Mouse (Mus musculus) ES-CJ7 (cell line): ENCODE measurements around the gene Ubap2l.

Experiments
- DNase-seq: peaks from one replicate; pipeline ENCODE4 v3.0.0; 2011; ENCODE audit warnings: low read depth, low spot score

Gene Ubap2l

GRCm38 (mm10) chr3:90067851-90068250 lies 15.4 kb upstream of the Ubap2l start:
- DNase-seq = no peak

- DNase-seq = peak; percentile 61
These were observed 13.1 kb upstream of the Ubap2l start for GRCm38 (mm10) chr3:90065553-90065952.

DNA sequence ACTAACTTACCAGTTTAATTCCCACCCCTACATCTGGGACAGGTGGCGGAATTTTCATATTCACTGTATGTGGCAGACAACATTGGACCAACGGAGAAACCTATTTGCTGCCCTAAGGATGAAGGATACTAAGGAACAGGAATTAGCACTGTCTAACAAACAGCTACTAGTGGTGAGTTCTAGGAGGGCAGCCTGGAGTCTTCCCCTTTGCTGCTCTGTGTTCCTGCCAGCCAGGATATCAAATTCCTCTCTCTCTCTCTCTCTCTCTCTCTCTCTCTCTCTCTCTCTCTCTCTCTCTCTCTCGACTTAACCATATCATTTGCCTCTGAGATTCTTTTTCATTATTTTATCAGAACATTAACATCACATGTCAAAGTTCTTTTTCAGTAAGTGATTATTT lies 12.0 kb upstream of the Ubap2l start:
- DNase-seq = no peak

GRCm38 (mm10) chr3:90062539-90062938 lies 10.1 kb upstream of the Ubap2l start:
- DNase-seq = no peak

DNA sequence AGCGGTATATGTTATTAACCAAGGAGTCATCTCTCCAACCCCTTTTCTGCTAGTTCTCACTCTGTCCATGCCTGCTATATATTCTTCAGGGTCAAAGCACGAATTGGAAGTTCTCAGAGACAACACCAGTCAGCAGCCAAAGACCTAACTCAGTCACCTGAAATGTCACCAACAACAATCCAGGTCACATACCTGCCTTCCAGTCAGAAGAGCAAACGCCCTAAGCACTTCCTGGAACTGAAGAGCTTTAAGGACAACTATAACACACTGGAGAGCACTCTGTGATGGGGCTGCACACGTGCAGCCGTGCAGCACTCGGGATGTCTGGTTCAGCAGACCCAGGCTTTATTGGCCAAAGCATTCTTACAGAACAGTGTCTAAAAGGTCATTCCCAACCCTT lies 9.1 kb upstream of the Ubap2l start:
- no peak for DNase-seq

GRCm38 (mm10) chr3:90051441-90052350 lies 732 bp downstream of the Ubap2l start, which contains the start of gene 4933434E20Rik:
4933434E20Rik (plus strand) TSS chr3:90051636.
- DNase-seq = peak; percentile 51

GRCm38 (mm10) chr3:90049691-90050090 lies 2.7 kb downstream of the Ubap2l start:
- DNase-seq = no peak

DNA sequence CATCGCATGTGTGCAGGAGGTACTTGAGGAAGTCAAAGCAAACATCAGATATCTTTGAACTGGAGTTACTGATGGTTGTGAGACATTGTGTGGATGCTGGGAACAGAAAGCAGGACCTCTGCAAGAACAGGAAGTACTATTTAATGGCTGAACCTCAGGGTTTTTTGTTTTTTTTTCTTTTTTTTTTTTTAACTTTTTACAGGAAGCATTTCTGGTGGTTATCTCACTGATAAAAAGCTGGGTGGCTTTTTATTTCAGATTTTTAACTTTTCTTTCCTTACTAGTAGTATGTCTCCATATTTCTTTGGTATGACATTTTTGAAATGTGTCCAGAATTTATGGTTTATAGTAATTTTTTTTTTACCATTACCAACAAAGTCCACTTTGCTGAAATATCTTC lies 16.2 kb downstream of the Ubap2l start:
- no peak for DNase-seq

GRCm38 (mm10) chr3:90034653-90035052 lies 17.8 kb downstream of the Ubap2l start:
- no peak for DNase-seq

DNA sequence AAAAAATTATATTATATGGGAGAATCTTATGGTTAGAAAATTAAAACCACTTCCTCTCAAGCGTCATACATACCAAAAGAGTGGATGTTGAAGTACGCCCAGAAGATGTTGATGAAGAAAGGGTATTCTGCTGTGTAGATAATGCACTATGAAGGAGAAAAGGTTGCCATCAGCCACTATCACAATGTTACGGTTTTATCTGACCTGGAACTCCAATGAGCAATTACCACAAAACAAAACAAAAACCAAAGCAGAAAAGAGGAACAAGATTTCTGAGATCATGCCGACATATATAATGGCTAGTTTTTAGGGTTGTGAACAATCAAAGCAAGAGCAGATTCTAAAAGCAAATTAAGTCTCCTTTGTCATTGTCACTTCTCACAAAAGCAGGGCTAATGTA lies 35.8 kb downstream of the Ubap2l start:
- DNase-seq = no peak

- DNase-seq = no peak
These were observed 42.1 kb downstream of the Ubap2l start for GRCm38 (mm10) chr3:90010291-90010690.

DNA sequence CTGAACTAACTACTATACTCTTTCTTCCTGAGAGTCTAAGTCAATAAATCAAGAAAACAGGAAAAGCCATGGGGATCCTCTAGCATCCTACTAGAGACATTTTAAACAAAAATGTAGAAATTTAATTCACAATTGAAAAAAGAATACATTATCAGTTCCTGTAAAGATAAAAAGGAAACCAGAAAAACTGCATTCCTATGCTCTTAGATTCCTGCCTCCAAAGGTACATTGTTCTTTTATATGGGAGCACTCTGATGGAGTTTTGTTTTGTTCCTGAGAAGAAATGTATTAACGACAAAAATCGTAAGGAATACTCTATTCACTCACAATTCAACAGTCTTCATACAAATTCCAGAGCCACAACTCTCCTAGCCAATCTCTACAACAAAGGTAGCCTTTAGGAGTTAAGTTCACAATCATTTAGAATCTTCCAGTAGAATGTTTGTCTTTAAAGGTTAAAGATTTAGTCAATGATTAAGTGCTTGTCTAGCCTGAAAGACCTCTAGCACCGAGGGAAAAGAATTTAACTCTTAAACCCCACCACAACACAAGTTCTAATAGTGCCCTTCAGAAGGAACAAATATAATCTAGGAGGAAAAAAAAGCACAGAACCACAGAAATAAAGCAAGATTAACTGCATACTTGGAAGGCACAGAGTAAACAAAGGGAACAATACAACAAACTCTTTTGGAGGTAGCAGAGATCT lies 48.2 kb downstream of the Ubap2l start:
- no peak for DNase-seq

- no peak for DNase-seq
These were observed 52.6 kb downstream of the Ubap2l start for GRCm38 (mm10) chr3:89999830-90000229.

- no peak for DNase-seq
These were observed 53.3 kb downstream of the Ubap2l start for GRCm38 (mm10) chr3:89999090-89999489.

DNA sequence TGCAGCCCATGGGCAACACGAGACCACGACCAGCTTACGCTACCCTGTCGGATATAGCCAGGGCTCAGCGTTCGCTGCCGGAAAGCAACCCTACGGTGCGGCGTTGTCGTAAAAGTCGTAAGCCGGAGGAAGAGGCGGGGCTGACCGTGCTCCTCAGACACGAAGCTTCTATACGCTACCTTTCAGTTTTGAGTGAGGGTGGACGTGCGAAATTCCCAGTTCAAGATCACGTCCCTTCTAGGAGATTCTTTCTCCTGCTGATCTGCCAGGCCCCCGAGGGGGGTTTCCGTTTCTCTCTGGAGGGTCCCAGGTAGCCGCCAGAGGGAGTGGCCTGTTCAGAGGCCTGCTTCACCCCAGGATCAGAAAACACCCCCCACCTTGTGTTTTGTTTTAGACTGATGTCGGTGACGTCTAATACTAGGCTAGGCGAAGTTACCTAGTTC lies 53.8 kb downstream of the Ubap2l start, which contains the start of gene Hax1:
Gene Hax1 (minus strand): TSS at position 169 of the 443 bp plus-strand sequence.
- DNase-seq = peak; percentile 98

DNA sequence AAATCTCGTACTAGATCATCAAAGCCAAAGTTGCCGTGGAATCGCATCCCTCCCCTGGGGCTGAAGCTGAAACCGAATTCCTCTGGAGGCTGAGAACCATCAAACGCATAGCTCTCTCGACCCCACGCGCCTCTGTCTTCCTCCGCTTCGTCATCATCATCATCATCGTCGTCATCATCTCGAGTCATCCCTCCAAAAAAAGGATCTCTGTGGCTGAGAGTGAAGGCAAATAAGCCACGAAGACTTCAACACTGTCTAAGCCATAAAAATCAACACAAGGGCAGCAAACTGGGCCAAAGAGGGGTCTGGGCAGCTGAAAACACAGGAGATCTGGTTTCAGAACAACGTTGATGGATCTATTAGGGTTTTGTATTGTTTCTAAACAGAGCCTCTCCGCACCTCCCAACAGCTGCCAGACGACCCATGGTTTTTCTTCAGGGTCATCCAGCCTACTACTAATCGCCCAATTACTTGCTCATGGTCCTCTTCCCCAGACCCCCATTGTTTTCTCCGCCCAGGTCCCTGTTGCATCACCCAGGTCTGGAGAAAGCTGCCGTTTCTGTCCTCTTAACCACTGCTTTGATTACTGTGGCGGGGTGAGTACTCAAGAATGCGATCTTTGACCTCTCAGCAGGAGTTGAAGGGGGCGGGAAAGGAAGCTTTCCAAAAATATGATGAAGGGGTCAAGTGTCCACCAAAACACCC lies 54.5 kb downstream of the Ubap2l start:
- peak; percentile 66 for DNase-seq

DNA sequence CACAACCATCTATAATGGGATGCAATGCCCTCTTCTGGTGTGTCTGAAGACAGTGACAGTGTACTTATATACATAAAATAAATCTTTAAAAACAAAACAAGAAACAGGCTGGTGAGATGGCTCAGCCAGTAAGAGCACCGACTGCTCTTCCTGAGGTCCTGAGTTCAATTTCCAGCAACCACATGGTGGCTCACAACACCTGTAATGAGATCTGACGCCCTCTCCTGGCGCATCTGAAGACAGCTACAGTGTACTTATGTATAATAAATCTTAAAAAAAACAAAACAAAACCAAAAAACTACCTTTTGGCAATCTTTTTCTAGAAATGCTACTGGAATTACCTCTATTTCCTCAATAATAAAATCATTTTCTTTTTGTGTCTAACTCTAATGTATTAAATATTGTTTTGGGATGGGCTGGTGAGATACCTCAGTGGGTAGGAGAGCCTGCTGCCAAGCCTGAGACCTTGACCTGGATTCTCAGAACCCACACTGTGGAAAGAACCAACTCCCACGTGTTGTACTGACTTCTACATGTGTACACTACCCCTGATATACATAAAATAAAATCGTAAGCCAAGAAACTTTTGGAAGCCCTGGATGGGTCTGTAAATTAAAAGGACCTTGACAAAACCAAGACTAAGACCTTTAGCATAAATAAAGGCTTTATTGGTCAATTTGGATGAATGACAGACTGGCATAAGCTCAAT lies 57.5 kb downstream of the Ubap2l start:
- DNase-seq = peak; percentile 47

DNA sequence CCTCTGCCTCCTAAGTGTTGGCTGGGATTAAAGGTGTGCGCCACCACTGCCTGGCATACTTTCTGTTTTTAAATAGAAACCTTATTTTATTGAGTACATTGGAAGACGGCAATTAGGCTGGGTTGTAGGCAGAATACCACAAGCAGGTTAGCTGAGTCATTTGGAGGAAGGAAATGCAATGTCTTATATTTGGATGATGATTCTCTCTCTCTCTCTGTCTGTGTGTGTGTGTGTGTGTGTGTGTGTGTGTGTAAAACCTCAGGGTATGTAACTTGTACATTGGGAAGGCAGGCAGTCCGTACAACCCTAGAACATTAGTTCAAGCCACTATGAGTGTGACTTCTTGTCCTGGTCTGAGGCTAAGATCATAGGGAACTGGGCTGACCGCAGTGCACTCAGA lies 64.6 kb downstream of the Ubap2l start:
- DNase-seq = no peak

DNA sequence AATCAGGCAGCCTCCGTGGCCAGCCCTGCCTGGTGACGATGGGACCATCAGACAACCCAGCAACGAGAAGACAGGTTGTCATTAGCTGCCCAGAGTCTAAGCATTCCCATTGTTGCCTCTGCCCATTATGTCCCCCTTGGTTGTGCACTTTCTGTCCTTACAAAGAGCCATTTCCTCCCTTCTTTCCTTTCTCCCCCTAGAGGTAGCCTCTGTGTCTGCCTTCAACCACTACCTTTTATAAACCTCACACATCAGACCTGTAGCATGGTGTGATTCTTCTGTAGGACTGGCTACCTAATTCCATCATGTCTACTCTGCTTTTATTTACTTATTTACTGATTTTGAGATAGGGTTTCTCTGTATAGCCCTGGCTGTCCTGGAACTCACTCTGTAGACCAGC lies 65.2 kb downstream of the Ubap2l start:
- DNase-seq = no peak

GRCm38 (mm10) chr3:89982426-89982825 lies 70.0 kb downstream of the Ubap2l start:
- DNase-seq = no peak

DNA sequence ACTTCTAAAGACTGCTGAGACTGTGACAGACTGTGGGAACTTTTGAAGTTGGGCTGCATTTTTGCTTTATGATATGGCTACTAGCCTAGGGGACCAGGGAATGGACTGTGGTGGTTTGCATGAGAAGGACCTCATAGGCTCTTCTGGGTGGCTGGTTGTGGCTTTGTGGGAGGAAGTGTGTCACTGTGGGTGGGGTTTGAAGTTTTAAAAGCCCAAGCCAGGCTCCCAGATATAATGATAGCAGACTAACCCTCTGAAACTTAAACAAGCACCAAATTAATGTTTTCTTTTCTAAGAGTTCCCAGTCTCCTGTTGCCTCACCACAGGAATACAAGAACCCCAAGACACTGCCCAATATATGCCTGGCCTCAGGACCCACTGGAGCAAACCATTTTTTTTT lies 75.6 kb downstream of the Ubap2l start:
- DNase-seq = no peak
